Mouse (Mus musculus): ENCODE measurements around the gene Egln1.

GRCm38 (mm10) chr8:124896632-124897385, 52.3 kb downstream of the Egln1 start:
- TF ChIP-seq POLR2A (IDR thresholded peaks at IDR 0.05; ENCODE audit: control insufficient read depth in 1 of 2, insufficient read depth in 1 of 2, low read depth in 1 of 2, low read length in 2 of 2, poor library complexity in 1 of 2): no peak
- no peak for TF ChIP-seq ZMIZ1 (IDR thresholded peaks at IDR 0.05; ENCODE audit: low read depth, low read length)
- no peak for TF ChIP-seq ETS1 (IDR thresholded peaks at IDR 0.05; ENCODE audit: low read depth, low read length)
- no peak for TF ChIP-seq EP300 (IDR thresholded peaks at IDR 0.05; ENCODE audit: low read depth in 1 of 2, low read length in 2 of 2)
- TF ChIP-seq CTCF (IDR thresholded peaks at IDR 0.05 in 2 of 3, conservative IDR thresholded peaks at IDR 0.05 in 1 of 3; ENCODE audit: control insufficient read depth in 1 of 3, insufficient read depth in 1 of 3, low read depth in 2 of 3, low read length in 3 of 3, poor library complexity in 1 of 3, severe bottlenecking in 1 of 3): peak in 2 of 3 experiments; percentile 45 to 50; a peak in 4 of 6 replicates
- TF ChIP-seq GATA1 (IDR thresholded peaks at IDR 0.05; ENCODE audit: low read depth, low read length): no peak
- no peak; the same call in 1 of the 2 replicates for TF ChIP-seq MXI1 (IDR thresholded peaks at IDR 0.05; ENCODE audit: low read depth, low read length)
- no peak for TF ChIP-seq ZC3H11A (IDR thresholded peaks at IDR 0.05; ENCODE audit: low read depth, low read length)
- TF ChIP-seq MYC (IDR thresholded peaks at IDR 0.05; ENCODE audit: low read depth, low read length): no peak
- no peak for TF ChIP-seq SIN3A (IDR thresholded peaks at IDR 0.05; ENCODE audit: low read length)
